Mouse (Mus musculus): ENCODE data around the gene Hap1.

DNA sequence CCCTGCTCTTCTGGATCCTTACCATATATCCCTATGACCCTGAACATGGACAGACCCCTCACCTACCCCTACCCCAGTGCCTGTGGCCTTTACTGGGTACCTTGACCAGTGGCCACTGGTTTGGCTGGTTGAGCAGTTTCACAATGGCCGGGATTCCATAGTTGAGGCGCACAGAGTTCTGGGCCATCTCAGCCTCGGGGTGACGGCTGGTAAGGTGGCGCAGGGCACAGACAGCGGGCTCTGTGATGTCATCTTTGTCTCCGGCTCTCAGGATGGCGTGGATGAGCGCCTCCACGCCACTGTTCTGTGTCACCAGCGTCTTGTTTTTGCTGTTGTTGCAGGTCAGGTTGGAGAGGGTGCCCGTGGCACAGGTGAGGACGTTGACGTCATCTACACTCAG, 22.1 kb upstream of the Hap1 start:
- no peak for TF ChIP-seq CTCF (IDR thresholded peaks at IDR 0.05; ENCODE audit: control insufficient read depth, insufficient read depth, low read length)
- TF ChIP-seq POLR2A (IDR thresholded peaks at IDR 0.05; ENCODE audit: borderline replicate concordance, control insufficient read depth, low read depth, low read length): no peak

Data from bone marrow, adult 2 months (tissue).